Comparison of ENCODE assay signal across 21 mouse cellular contexts in genomic region chr19:36191641-36192040, GRCm38 (mm10).
"Had no signal": no experiment of that assay in that cellular context is flagged by ENCODE, and none has a peak within 500 bp of the region (broad histone marks: within the 10 kb centered on the region; RNA-seq: fewer than 3 reads in every experiment).

No protein-coding gene starts in this region.

- H3K4me3 ChIP-seq: midbrain, embryonic 10.5 days; midbrain, embryonic 12.5 days; myocyte; neural tube, embryonic 13.5 days; neural tube, embryonic 15.5 days; stomach, embryonic 15.5 days had no signal

- H3K9ac ChIP-seq: liver, embryonic 14.5 days; lung, embryonic 14.5 days; midbrain, embryonic 12.5 days; neural tube, embryonic 13.5 days; neural tube, embryonic 15.5 days; stomach, embryonic 15.5 days had no signal

- H3K4me2 ChIP-seq: lung, embryonic 14.5 days; midbrain, embryonic 12.5 days; neural tube, embryonic 13.5 days; neural tube, embryonic 15.5 days; stomach, embryonic 15.5 days had no signal

- H3K36me3 ChIP-seq: midbrain, embryonic 10.5 days; midbrain, embryonic 12.5 days; neural tube, embryonic 13.5 days; neural tube, embryonic 15.5 days; stomach, embryonic 15.5 days had no signal

- DNase-seq: lung, adult 18-20 months; lung, embryonic 14.5 days; lung, postnatal 14 days; lung, postnatal 4 days; midbrain, embryonic 14.5 days; retina, postnatal 1 day; right cerebral cortex, adult 18-20 months; right cerebral cortex, postnatal 14 days; thymus, adult 2 months; thymus, postnatal 14 days; thymus, postnatal 36 days had no signal

- H3K9me3 ChIP-seq: midbrain, embryonic 10.5 days; midbrain, embryonic 12.5 days; neural tube, embryonic 13.5 days; neural tube, embryonic 15.5 days; stomach, embryonic 15.5 days had no signal

- H3K27me3 ChIP-seq: midbrain, embryonic 12.5 days; neural tube, embryonic 13.5 days; neural tube, embryonic 15.5 days; stomach, embryonic 15.5 days had no signal

- H3K27ac ChIP-seq: liver, embryonic 14.5 days; midbrain, embryonic 10.5 days; midbrain, embryonic 12.5 days; neural tube, embryonic 13.5 days; neural tube, embryonic 15.5 days; stomach, embryonic 15.5 days; stomach, postnatal 0 days had no signal

- H3K4me1 ChIP-seq: midbrain, embryonic 10.5 days; midbrain, embryonic 12.5 days; neural tube, embryonic 13.5 days; neural tube, embryonic 15.5 days; stomach, embryonic 15.5 days had no signal

- ATAC-seq: lung, postnatal 0 days; midbrain, embryonic 16.5 days had no signal
